Mouse (Mus musculus) lung, embryonic 14.5 days (tissue): Measurements from ENCODE around the gene Tpk1. TPM values are rescaled to one million over a fixed set of nuclear protein-coding genes. Genes with fewer than 3 reads are reported as not detected.

Experiments
- ATAC-seq: fragments of 200-750 bp; cut with Nextera tagmentation; 2 replicates; pipeline ENCODE4 v1.8.0; 2017; ENCODE audit warnings: mild to moderate bottlenecking, moderate TSS enrichment, moderate library complexity; ENCODE audit not compliant: insufficient read depth
- DNase-seq: peaks from one replicate; pipeline ENCODE4 v3.0.0-alpha.2; 2015
- H3K27ac ChIP-seq: fragments of 300-500 bp; sonication (generic); 2 replicates; pipeline ENCODE4 v1.5.1; 2014; ENCODE audit warnings: low read depth, mild to moderate bottlenecking, moderate library complexity
- H3K27me3 ChIP-seq: fragments of 300-500 bp; sonication (generic); 2 replicates; pipeline ENCODE4 v1.6.1; 2014; ENCODE audit warnings: low read length, control low read depth; ENCODE audit not compliant: insufficient read depth
- H3K36me3 ChIP-seq: fragments of 300-500 bp; sonication (generic); 2 replicates; pipeline ENCODE4 v1.6.1; 2014; ENCODE audit warnings: control low read depth; ENCODE audit not compliant: insufficient read depth
- H3K4me1 ChIP-seq: fragments of 300-500 bp; sonication (generic); 2 replicates; pipeline ENCODE4 v1.6.1; 2014; ENCODE audit warnings: antibody characterized with exemption, control low read depth; ENCODE audit not compliant: insufficient read depth
- H3K4me2 ChIP-seq: fragments of 300-500 bp; sonication (generic); 2 replicates; pipeline ENCODE4 v1.6.1; 2014; ENCODE audit warnings: mild to moderate bottlenecking
- H3K4me3 ChIP-seq: fragments of 300-500 bp; sonication (generic); 2 replicates; pipeline ENCODE4 v1.5.1; 2014; ENCODE audit warnings: low read depth, low read length
- H3K9ac ChIP-seq: fragments of 300-500 bp; sonication (generic); 2 replicates; pipeline ENCODE4 v1.6.1; 2014
- H3K9me3 ChIP-seq: fragments of 300-500 bp; sonication (generic); 2 replicates; pipeline ENCODE4 v1.6.1; 2016; ENCODE audit warnings: low read depth, low read length, control low read depth
- CTCF ChIP-seq: IDR thresholded peaks from 2 replicates; pipeline ENCODE4 v1.5.1; 2016; ENCODE audit warnings: antibody characterized with exemption, low read depth
- WGBS: fragments of 180-500 bp; shearing (Covaris S2); extraction: QIAGEN DNeasy Blood & Tissue Kit; methylation state at CpG from one replicate; pipeline ENCODE4 v1.1.7; 2014; 5-methylcytosine and 5-hydroxymethylcytosine counted together
- polyA plus RNA-seq: library from polyadenylated mRNA; unstranded; fragments of >200 nt; fragmentation: Nextera tagmentation; extraction: Ambion mirVana; gene quantifications from 2 replicates; pipeline ENCODE4 v1.2.1, GENCODE M21; 2014

Gene Tpk1
- polyA plus RNA-seq, 1 experiment from 2014 or later, result 12.4 TPM

DNA sequence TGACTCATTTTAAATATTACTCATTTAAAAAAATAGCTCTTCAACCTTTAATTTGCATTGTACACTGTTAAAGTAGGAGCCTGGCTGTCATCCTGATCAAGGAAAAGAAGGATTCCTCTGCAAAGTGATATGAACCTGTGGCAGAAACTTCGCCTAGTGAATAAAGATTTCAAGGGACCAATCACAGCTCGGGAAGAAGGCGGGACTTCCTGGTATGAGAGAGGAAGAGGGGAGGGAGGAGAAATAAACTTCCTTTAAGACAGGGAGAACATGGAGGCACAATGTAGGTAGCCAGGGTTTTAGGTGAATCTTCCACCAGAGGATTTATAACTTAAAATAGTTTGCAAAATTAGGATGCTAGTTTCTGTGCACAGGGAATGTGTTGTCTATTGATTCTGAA, 223.9 kb downstream of the Tpk1 start:
- no peaks in the 10 kb centered on the region for H3K9me3 ChIP-seq
- TF ChIP-seq CTCF, result no peak
- H3K27me3 ChIP-seq, result no peaks in the 10 kb centered on the region
- no peak overlapping the region for H3K9ac ChIP-seq
- H3K4me2 ChIP-seq, result no peak overlapping the region
- H3K36me3 ChIP-seq, result no peaks in the 10 kb centered on the region
- H3K4me3 ChIP-seq, result no peak overlapping the region
- H3K4me1 ChIP-seq, result no peaks in the 10 kb centered on the region
- 82% methylated on average over 3 of the region's 3 CpGs for WGBS
- H3K27ac ChIP-seq, result no peak overlapping the region
- no peak for DNase-seq
- no peak for ATAC-seq

DNA sequence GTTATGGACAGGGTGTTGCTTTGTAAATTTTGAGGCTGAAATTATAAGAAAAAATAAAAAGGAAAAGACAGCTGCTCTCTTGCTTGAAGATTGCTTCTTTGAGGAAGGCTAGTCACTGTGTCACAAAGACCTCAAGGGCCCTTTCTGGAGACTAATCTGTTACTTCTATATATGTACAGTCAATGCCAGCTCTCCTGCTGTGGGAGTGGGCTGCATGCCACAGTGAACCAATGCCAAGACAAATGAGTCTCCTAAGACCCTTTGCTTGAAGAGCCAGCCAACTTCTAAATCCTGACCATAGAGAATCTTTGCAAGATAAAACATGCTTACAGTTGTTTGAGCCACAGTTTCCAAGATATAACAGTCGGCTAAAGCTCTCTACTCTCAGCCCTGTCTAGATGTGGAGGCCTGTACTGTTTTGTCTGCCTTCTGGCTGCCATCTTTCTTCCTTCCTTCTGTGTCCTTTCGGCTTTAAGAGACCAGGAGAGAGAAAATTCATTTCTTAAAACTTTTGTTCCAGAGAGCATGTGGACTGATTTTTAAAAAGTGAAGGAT, 230.0 kb downstream of the Tpk1 start:
- no peak for TF ChIP-seq CTCF
- Histone ChIP-seq H3K4me1 (no peaks in the 10 kb centered on the region), H3K27ac (no peak overlapping the region), H3K9me3 (no peaks in the 10 kb centered on the region), H3K4me3 (no peak overlapping the region), H3K27me3 (no peaks in the 10 kb centered on the region), H3K36me3 (no peaks in the 10 kb centered on the region), H3K4me2 (no peak overlapping the region), H3K9ac (no peak overlapping the region)
- 59% methylated on average over 2 of the region's 2 CpGs for WGBS
- ATAC-seq (no peak), DNase-seq (no peak)

DNA sequence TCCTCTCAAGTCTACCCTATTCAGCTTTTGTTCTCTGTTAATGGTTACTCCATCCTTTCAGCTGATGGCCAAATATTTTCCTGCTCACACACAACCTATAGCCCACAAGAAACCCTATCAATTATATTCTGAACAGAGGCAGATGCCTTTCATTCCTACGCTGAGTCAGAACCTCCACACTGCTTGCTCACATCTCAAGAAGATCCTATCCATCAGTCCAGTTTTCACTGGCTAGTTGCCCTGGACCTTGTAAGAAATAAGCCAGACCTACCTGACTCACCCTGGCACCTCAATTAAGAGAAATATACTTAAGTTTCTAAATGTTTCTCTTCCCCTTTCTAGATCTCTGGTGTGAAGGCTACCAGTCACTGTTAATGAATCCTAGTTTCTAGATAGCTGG, 231.7 kb downstream of the Tpk1 start:
- TF ChIP-seq CTCF, result no peak
- Histone ChIP-seq H3K4me1 (no peaks in the 10 kb centered on the region), H3K9ac (no peak overlapping the region), H3K9me3 (no peaks in the 10 kb centered on the region), H3K4me2 (no peak overlapping the region), H3K27ac (no peak overlapping the region), H3K27me3 (no peaks in the 10 kb centered on the region), H3K36me3 (no peaks in the 10 kb centered on the region), H3K4me3 (no peak overlapping the region)
- DNase-seq, result no peak
- WGBS, result 79% methylated on average over 1 of the region's 1 CpGs
- ATAC-seq, result no peak

DNA sequence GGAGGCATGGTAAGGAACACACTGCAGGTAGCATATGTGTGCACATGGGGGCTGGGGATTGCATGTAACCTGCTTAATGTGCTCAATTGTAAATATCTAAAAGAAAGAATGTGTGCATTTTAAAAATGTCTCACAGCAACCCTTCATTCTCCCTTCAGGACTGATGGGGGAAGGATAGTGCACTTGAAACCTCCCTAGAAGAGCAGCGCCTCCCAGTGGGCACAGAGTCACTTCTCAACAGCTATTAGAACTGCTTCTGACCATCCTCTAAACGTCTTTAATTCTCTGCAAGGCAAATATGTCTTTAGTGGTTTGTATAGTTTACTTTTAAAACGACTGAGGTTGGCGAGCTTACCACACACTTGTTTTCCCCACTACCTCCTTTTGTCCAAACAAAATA, 241.1 kb downstream of the Tpk1 start:
- no peaks in the 10 kb centered on the region for H3K4me1 ChIP-seq
- peak; percentile 15 for DNase-seq
- no peaks in the 10 kb centered on the region for H3K27me3 ChIP-seq
- no peak overlapping the region for H3K4me2 ChIP-seq
- TF ChIP-seq CTCF, result no peak
- no peak overlapping the region for H3K9ac ChIP-seq
- ATAC-seq, result no peak
- H3K27ac ChIP-seq, result no peak overlapping the region
- no peaks in the 10 kb centered on the region for H3K9me3 ChIP-seq
- whole genome bisulfite sequencing, result 30% methylated on average over 4 of the region's 4 CpGs
- H3K4me3 ChIP-seq, result no peak overlapping the region
- no peaks in the 10 kb centered on the region for H3K36me3 ChIP-seq

DNA sequence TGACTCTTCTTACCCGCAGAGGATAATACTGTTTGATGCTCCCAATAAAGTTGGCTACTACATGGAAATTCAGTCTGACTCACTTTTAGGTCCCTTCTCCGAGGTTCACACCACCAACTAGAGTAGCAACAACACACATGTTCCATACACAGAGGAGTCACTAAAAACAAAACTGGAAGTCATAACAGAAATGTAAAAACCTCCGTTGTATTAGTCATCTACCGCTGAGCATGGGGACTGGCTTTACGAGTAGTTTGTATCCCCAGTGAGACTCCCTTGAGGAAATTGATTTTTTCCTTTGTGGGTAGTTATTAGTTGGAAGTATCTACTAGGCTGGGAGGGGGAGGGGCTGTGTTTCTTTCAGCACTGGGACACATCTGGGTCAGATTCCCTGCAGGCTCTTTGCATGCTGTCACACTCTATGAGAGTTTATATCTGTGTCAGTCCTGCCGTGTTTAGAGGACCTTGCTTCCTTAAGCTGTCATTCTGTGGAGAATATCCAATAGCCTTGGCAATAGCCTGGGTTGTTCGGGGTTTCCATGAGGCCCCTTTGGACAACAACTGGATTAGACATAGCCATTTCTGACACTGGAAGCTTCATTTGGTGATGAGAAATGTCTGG, 245.6 kb downstream of the Tpk1 start:
- no peak for TF ChIP-seq CTCF
- Histone ChIP-seq H3K4me2 (no peak overlapping the region), H3K27me3 (no peaks in the 10 kb centered on the region), H3K27ac (no peak overlapping the region), H3K9ac (no peak overlapping the region), H3K9me3 (no peaks in the 10 kb centered on the region), H3K4me1 (no peaks in the 10 kb centered on the region), H3K36me3 (no peaks in the 10 kb centered on the region), H3K4me3 (no peak overlapping the region)
- DNase-seq, result peak; percentile 46
- ATAC-seq, result peak; percentile 83; the same call in 1 of the 2 replicates
- WGBS, result 62% methylated on average over 7 of the region's 7 CpGs

DNA sequence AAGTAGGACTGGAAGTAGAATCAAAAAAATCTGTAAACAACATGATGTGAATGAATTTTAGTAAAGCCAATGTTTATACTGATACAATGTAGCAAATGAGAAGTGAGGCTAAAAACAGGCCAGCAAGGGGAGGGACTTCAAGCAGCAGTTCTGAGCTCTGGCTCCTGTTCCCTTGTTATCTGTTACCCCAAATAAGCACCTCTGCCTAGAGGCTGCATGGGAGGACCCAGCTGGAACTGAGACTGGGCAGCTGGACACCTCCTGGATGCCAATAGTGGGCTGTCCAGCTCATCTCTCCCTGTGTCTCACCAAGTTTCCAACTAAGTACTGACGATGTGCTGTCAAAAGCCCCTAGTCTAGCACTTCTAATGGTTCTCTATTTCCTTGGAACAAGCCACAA, 257.1 kb downstream of the Tpk1 start:
- H3K27me3 ChIP-seq, result no peaks in the 10 kb centered on the region
- ATAC-seq (no peak), DNase-seq (no peak)
- no peaks in the 10 kb centered on the region for H3K4me1 ChIP-seq
- no peak overlapping the region for H3K9ac ChIP-seq
- H3K36me3 ChIP-seq, result no peaks in the 10 kb centered on the region
- TF ChIP-seq CTCF, result no peak
- H3K4me2 ChIP-seq, result no peak overlapping the region
- no peak overlapping the region for H3K4me3 ChIP-seq
- 65% methylated on average over 1 of the region's 1 CpGs for WGBS
- H3K27ac ChIP-seq, result no peak overlapping the region
- no peaks in the 10 kb centered on the region for H3K9me3 ChIP-seq

DNA sequence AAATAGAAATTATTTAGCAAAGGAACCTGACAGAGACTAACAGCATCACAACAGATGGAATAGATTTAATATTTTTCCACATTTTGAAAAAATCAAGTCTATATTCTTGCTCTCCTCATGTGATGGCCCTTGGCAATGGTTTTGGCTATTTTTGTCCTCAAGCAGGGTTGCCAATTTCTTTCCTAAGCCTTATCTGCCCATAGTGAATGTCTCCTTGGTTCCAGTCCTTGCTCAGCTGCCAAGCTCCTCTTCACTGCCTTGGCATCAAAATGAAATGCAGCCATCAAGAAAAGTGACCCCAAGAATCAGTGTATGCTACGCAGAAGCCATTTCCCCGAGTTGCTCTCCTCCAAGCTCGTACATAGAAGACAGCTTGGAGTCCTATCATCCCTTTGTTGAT, 263.0 kb downstream of the Tpk1 start:
- no peak for TF ChIP-seq CTCF
- Histone ChIP-seq H3K4me2 (no peak overlapping the region), H3K9ac (no peak overlapping the region), H3K4me1 (no peaks in the 10 kb centered on the region), H3K4me3 (no peak overlapping the region), H3K27ac (no peak overlapping the region), H3K9me3 (no peaks in the 10 kb centered on the region), H3K27me3 (no peaks in the 10 kb centered on the region), H3K36me3 (no peaks in the 10 kb centered on the region)
- DNase-seq (no peak), ATAC-seq (no peak)
- WGBS, result 76% methylated on average over 3 of the region's 3 CpGs
